Mouse (Mus musculus): ENCODE results near the gene Dguok. TPM values are rescaled to one million over a fixed set of nuclear protein-coding genes. Genes with fewer than 3 reads are reported as not detected.

The Dguok gene
- total and polyA plus RNA-seq, 3 experiments, result 45.1 to 49.5 (median 49.3) TPM

- DNase-seq, result no peak
Measured at GRCm38 (mm10) chr6:83432966-83433365, 73.8 kb downstream of the Dguok start.

Other genes starting within 250 kb of the Dguok start
- gene Mthfd2, start 181.1 kb downstream of the Dguok start, total RNA-seq (2021), result 10 to 100 TPM; 17.8 to 30.8 TPM
- gene Mthfd2, start 181.1 kb downstream of the Dguok start, polyA plus RNA-seq (2012; rRNA removed), result 2.5 and 3.8 TPM in 2 replicates
- 10 to 100 TPM; 62.1 to 77.7 TPM for gene Mob1a, start 181.0 kb downstream of the Dguok start, total RNA-seq (2021)
- 44.4 and 52.1 TPM in 2 replicates for gene Mob1a, start 181.0 kb downstream of the Dguok start, polyA plus RNA-seq (2012; rRNA removed)
- 100 to 1,000 TPM; 204 to 358 TPM for gene Bola3, start 157.8 kb downstream of the Dguok start, total RNA-seq (2021)
- gene Bola3, start 157.8 kb downstream of the Dguok start, polyA plus RNA-seq (2012; rRNA removed), result 303 and 351 TPM in 2 replicates
- 10 to 100 TPM; 22.9 to 26.0 TPM for gene Tet3, start 47.9 kb downstream of the Dguok start, total RNA-seq (2021)
- 6.8 and 8.7 TPM in 2 replicates for gene Tet3, start 47.9 kb downstream of the Dguok start, polyA plus RNA-seq (2012; rRNA removed)
- under 1 TPM; 0.81 to 0.97 TPM for gene Actg2, start 29.3 kb upstream of the Dguok start, total RNA-seq (2021)
- 0.80 and 1.9 TPM in 2 replicates for gene Actg2, start 29.3 kb upstream of the Dguok start, polyA plus RNA-seq (2012; rRNA removed)
- gene Stambp, start 65.8 kb upstream of the Dguok start, total RNA-seq (2021), result 10 to 100 TPM; 22.3 to 22.7 TPM
- gene Stambp, start 65.8 kb upstream of the Dguok start, polyA plus RNA-seq (2012; rRNA removed), result 4.0 and 4.4 TPM in 2 replicates
- gene Clec4f, start 149.2 kb upstream of the Dguok start, total RNA-seq (2021), result under 1 TPM in 1 of 2 experiments, not detected in 1; 0.23 TPM
- gene Clec4f, start 149.2 kb upstream of the Dguok start, polyA plus RNA-seq (2012; rRNA removed), result not detected in 2 replicates
- gene Cd207, start 170.9 kb upstream of the Dguok start, total RNA-seq (2021), result not detected
- 0.10 TPM in 1 of 2 replicates, not detected in the other for gene Cd207, start 170.9 kb upstream of the Dguok start, polyA plus RNA-seq (2012; rRNA removed)
- not detected for gene Vax2, start 204.3 kb upstream of the Dguok start, total RNA-seq (2021)
- gene Vax2, start 204.3 kb upstream of the Dguok start, polyA plus RNA-seq (2012; rRNA removed), result not detected in 2 replicates
- not detected for gene Atp6v1b1, start 236.0 kb upstream of the Dguok start, total RNA-seq (2021)
- not detected in 2 replicates for gene Atp6v1b1, start 236.0 kb upstream of the Dguok start, polyA plus RNA-seq (2012; rRNA removed)